Mouse (Mus musculus): ENCODE results near the gene Faap20. TPM values are rescaled to one million over a fixed set of nuclear protein-coding genes. Genes with fewer than 3 reads are reported as not detected.

Faap20 gene
- total and polyA plus RNA-seq, 3 experiments: 18.6 to 34.4 TPM; not detected in 1

DNA sequence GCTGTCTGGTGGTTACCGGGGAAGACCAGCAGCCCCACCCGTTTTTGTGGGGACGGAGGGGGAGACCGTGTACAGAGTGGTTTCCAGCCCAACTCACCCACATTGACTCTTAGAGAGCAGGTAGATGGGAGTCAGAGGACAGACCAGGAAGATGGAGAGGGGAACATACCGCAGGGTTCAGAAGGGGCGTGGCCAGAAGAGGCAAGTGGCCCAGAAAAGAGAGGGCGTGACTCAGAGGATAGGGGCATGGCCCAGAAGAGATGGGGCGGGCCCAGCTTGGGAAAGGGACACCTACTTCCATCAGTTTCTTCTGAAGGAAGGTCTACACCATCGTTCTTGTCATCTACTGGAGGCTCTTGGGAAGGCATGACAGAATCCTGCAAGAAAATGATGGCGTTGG, 43.3 kb downstream of the Faap20 start:
- H3K79me2 ChIP-seq (ENCODE audit: control insufficient read depth, insufficient read depth, low read length, poor library complexity): no peaks in the 10 kb centered on the region
- no peak overlapping the region for H3K27ac ChIP-seq (ENCODE audit: control insufficient read depth, low read depth, low read length)
- no peak overlapping the region for H3K4me3 ChIP-seq (ENCODE audit: control insufficient read depth in 1 of 2, insufficient read depth in 1 of 2, low read depth in 2 of 2, low read length in 2 of 2)
- peak; percentile 40 for DNase-seq (ENCODE audit: low read depth, low spot score)
- H3K9me3 ChIP-seq (replicated peaks; ENCODE audit: insufficient read depth, low read length): no peaks in the 10 kb centered on the region
- TF ChIP-seq BHLHE40 (IDR thresholded peaks at IDR 0.05; ENCODE audit: borderline replicate concordance, low read depth, low read length): no peak
- no peak for TF ChIP-seq KAT2A (conservative IDR thresholded peaks at IDR 0.05; ENCODE audit: low read depth, low read length)
- TF ChIP-seq GABPA (IDR thresholded peaks at IDR 0.05; ENCODE audit: low read depth, low read length): no peak
- TF ChIP-seq CHD1 (IDR thresholded peaks at IDR 0.05; ENCODE audit: low read depth, low read length): no peak
- no peak for TF ChIP-seq USF2 (IDR thresholded peaks at IDR 0.05; ENCODE audit: borderline replicate concordance in 1 of 2, insufficient read depth in 1 of 2, low read depth in 1 of 2, low read length in 2 of 2)
- TF ChIP-seq JUND (IDR thresholded peaks at IDR 0.05; ENCODE audit: low read depth, low read length): no peak
- TF ChIP-seq EP300 (IDR thresholded peaks at IDR 0.05; ENCODE audit: low read depth in 1 of 2, low read length in 2 of 2): no peak
- TF ChIP-seq TAL1 (IDR thresholded peaks at IDR 0.05; ENCODE audit: low read length): no peak
- TF ChIP-seq CHD2 (IDR thresholded peaks at IDR 0.05; ENCODE audit: low read length): no peak
- no peak for TF ChIP-seq SMC3 (IDR thresholded peaks at IDR 0.05; ENCODE audit: low read depth, low read length)
- no peak for TF ChIP-seq UBTF (IDR thresholded peaks at IDR 0.05; ENCODE audit: borderline replicate concordance, insufficient read depth, low read depth, low read length)
- no peak for TF ChIP-seq RAD21 (IDR thresholded peaks at IDR 0.05; ENCODE audit: low read depth, low read length)
- no peak for TF ChIP-seq ETS1 (IDR thresholded peaks at IDR 0.05; ENCODE audit: low read depth, low read length)
- TF ChIP-seq ZC3H11A (IDR thresholded peaks at IDR 0.05; ENCODE audit: low read depth, low read length): no peak
- no peak for TF ChIP-seq MYC (IDR thresholded peaks at IDR 0.05; ENCODE audit: low read depth, low read length)
- TF ChIP-seq POLR2AphosphoS2 (IDR thresholded peaks at IDR 0.05; ENCODE audit: low read length): no peak
- TF ChIP-seq HCFC1 (IDR thresholded peaks at IDR 0.05; ENCODE audit: low read depth, low read length): no peak
- TF ChIP-seq E2F4 (IDR thresholded peaks at IDR 0.05; ENCODE audit: borderline replicate concordance, low read depth, low read length): no peak
- no peak for TF ChIP-seq MYB (IDR thresholded peaks at IDR 0.05; ENCODE audit: low read depth, low read length)
- TF ChIP-seq POLR2A (IDR thresholded peaks at IDR 0.05; ENCODE audit: control insufficient read depth in 1 of 2, insufficient read depth in 1 of 2, low read depth in 1 of 2, low read length in 2 of 2, poor library complexity in 1 of 2): no peak
- no peaks in the 10 kb centered on the region for H3K4me1 ChIP-seq (ENCODE audit: control insufficient read depth in 1 of 2, insufficient read depth in 2 of 2, low read length in 2 of 2)
- no peak overlapping the region for H3K9ac ChIP-seq (ENCODE audit: control insufficient read depth, low read depth, low read length, poor library complexity, severe bottlenecking)
- no peaks in the 10 kb centered on the region for H3K27me3 ChIP-seq (ENCODE audit: control insufficient read depth in 1 of 2, insufficient read depth in 2 of 2, low read length in 2 of 2)
- H3K36me3 ChIP-seq (ENCODE audit: control insufficient read depth in 1 of 2, insufficient read depth in 2 of 2, low read length in 2 of 2): no peaks in the 10 kb centered on the region

DNA sequence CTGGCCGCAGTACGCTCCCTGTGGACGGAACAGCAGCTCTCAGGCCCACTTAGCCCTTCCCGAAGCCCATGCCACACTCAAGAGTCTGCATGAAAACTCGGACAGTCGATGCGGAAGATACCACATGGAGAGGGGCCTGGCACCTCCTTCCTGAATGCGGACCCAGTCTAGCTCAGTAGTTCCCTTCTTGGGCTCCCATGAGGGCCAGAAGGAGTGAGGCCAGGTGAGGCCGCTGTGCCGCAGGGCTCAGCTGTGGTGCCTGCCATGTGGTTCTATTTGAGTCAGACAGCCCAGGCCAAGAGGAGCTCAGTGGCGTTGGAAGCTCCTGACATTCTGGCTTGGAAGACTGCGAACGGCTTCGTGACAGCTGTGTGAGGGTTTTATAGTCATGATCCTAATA, 44.8 kb downstream of the Faap20 start:
- Histone ChIP-seq H3K27me3 (ENCODE audit: control insufficient read depth in 1 of 2, insufficient read depth in 2 of 2, low read length in 2 of 2) (no peaks in the 10 kb centered on the region), H3K9ac (ENCODE audit: control insufficient read depth, low read depth, low read length, poor library complexity, severe bottlenecking) (no peak overlapping the region), H3K27ac (ENCODE audit: control insufficient read depth, low read depth, low read length) (no peak overlapping the region), H3K79me2 (ENCODE audit: control insufficient read depth, insufficient read depth, low read length, poor library complexity) (no peaks in the 10 kb centered on the region), H3K4me1 (ENCODE audit: control insufficient read depth in 1 of 2, insufficient read depth in 2 of 2, low read length in 2 of 2) (no peaks in the 10 kb centered on the region), H3K9me3 (replicated peaks; ENCODE audit: insufficient read depth, low read length) (no peaks in the 10 kb centered on the region), H3K36me3 (ENCODE audit: control insufficient read depth in 1 of 2, insufficient read depth in 2 of 2, low read length in 2 of 2) (no peaks in the 10 kb centered on the region), H3K4me3 (ENCODE audit: control insufficient read depth in 1 of 2, insufficient read depth in 1 of 2, low read depth in 2 of 2, low read length in 2 of 2) (no peak overlapping the region)
- TF ChIP-seq MAZ (IDR thresholded peaks at IDR 0.05; ENCODE audit: low read depth, low read length) (no peak), SIN3A (IDR thresholded peaks at IDR 0.05; ENCODE audit: low read length) (no peak), MAX (IDR thresholded peaks at IDR 0.05; ENCODE audit: low read length) (no peak), HCFC1 (IDR thresholded peaks at IDR 0.05; ENCODE audit: low read depth, low read length) (no peak), ZMIZ1 (IDR thresholded peaks at IDR 0.05; ENCODE audit: low read depth, low read length) (no peak), GATA1 (IDR thresholded peaks at IDR 0.05; ENCODE audit: low read depth, low read length) (no peak), CTCF (IDR thresholded peaks at IDR 0.05 in 2 of 3, conservative IDR thresholded peaks at IDR 0.05 in 1 of 3; ENCODE audit: control insufficient read depth in 1 of 3, insufficient read depth in 1 of 3, low read depth in 2 of 3, low read length in 3 of 3, poor library complexity in 1 of 3, severe bottlenecking in 1 of 3) (no peak), MYC (IDR thresholded peaks at IDR 0.05; ENCODE audit: low read depth, low read length) (no peak), ZNF384 (IDR thresholded peaks at IDR 0.05; ENCODE audit: low read depth, low read length) (no peak), TCF12 (IDR thresholded peaks at IDR 0.05; ENCODE audit: low read depth, low read length) (no peak), POLR2A (IDR thresholded peaks at IDR 0.05; ENCODE audit: control insufficient read depth in 1 of 2, insufficient read depth in 1 of 2, low read depth in 1 of 2, low read length in 2 of 2, poor library complexity in 1 of 2) (no peak), ZKSCAN1 (IDR thresholded peaks at IDR 0.05; ENCODE audit: low read depth, low read length) (no peak), RCOR1 (IDR thresholded peaks at IDR 0.05; ENCODE audit: low read depth, low read length) (no peak), CHD2 (IDR thresholded peaks at IDR 0.05; ENCODE audit: low read length) (no peak), GABPA (IDR thresholded peaks at IDR 0.05; ENCODE audit: low read depth, low read length) (no peak), CHD1 (IDR thresholded peaks at IDR 0.05; ENCODE audit: low read depth, low read length) (no peak), KAT2A (conservative IDR thresholded peaks at IDR 0.05; ENCODE audit: low read depth, low read length) (no peak), ETS1 (IDR thresholded peaks at IDR 0.05; ENCODE audit: low read depth, low read length) (no peak), ZC3H11A (IDR thresholded peaks at IDR 0.05; ENCODE audit: low read depth, low read length) (no peak), RAD21 (IDR thresholded peaks at IDR 0.05; ENCODE audit: low read depth, low read length) (no peak)
- no peak for DNase-seq (ENCODE audit: low read depth, low spot score)

Data from MEL (cell line).